Mouse (Mus musculus) heart, embryonic 11.5 days (tissue): ENCODE results near the gene Siah3. TPM values are rescaled to one million over a fixed set of nuclear protein-coding genes. Genes with fewer than 3 reads are reported as not detected.

Source experiments
- ATAC-seq: fragments of 200-750 bp; cut with Nextera tagmentation; replicated peaks from 2 replicates; pipeline ENCODE4 v1.8.0; 2017; ENCODE audit warnings: moderate library complexity; ENCODE audit not compliant: insufficient number of reproducible peaks, low FRiP score, low TSS enrichment
- H3K27ac ChIP-seq: fragments of 300-500 bp; sonication (generic); 2 replicates; pipeline ENCODE4 v1.5.1; 2014; ENCODE audit warnings: mild to moderate bottlenecking, low read depth, low read length
- H3K27me3 ChIP-seq: fragments of 300-500 bp; sonication (generic); 2 replicates; pipeline ENCODE4 v1.6.1; 2014; ENCODE audit warnings: mild to moderate bottlenecking, low read length, mixed read lengths; ENCODE audit not compliant: control insufficient read depth, insufficient read depth
- H3K36me3 ChIP-seq: fragments of 300-500 bp; sonication (generic); 2 replicates; pipeline ENCODE4 v1.6.1; 2014; ENCODE audit warnings: mild to moderate bottlenecking, low read length, moderate library complexity, mixed read lengths; ENCODE audit not compliant: control insufficient read depth, insufficient read depth
- H3K4me1 ChIP-seq: fragments of 300-500 bp; sonication (generic); 2 replicates; pipeline ENCODE4 v1.6.1; 2014; ENCODE audit warnings: low read length; ENCODE audit not compliant: control insufficient read depth, insufficient read depth
- H3K4me2 ChIP-seq: fragments of 300-500 bp; sonication (generic); 2 replicates; pipeline ENCODE4 v1.6.1; 2014; ENCODE audit warnings: mild to moderate bottlenecking, moderate library complexity
- H3K4me3 ChIP-seq: fragments of 300-500 bp; sonication (generic); 2 replicates; pipeline ENCODE4 v1.5.1; 2014; ENCODE audit warnings: low read depth, low read length
- H3K9ac ChIP-seq: fragments of 300-500 bp; sonication (generic); 2 replicates; pipeline ENCODE4 v1.6.1; 2014; ENCODE audit warnings: mild to moderate bottlenecking, low read depth, low read length, moderate library complexity
- H3K9me3 ChIP-seq: fragments of 300-500 bp; sonication (generic); replicated peaks from 2 replicates; pipeline ENCODE4 v1.6.1; 2016; ENCODE audit warnings: low read length; ENCODE audit not compliant: control insufficient read depth
- WGBS: fragments of 180-500 bp; shearing (Covaris S2); extraction: QIAGEN DNeasy Blood & Tissue Kit; methylation state at CpG from one replicate; pipeline ENCODE4 v1.1.7; 2014; ENCODE audit not compliant: insufficient replicate concordance; 5-methylcytosine and 5-hydroxymethylcytosine counted together
- polyA plus RNA-seq: library from polyadenylated mRNA; unstranded; fragments of >200 nt; fragmentation: Nextera tagmentation; extraction: Ambion mirVana; gene quantifications from 2 replicates; pipeline ENCODE4 v1.2.1, GENCODE M21; 2014

The Siah3 gene
- polyA plus RNA-seq, 1 experiment from 2014 or later, result 0.13 TPM

DNA sequence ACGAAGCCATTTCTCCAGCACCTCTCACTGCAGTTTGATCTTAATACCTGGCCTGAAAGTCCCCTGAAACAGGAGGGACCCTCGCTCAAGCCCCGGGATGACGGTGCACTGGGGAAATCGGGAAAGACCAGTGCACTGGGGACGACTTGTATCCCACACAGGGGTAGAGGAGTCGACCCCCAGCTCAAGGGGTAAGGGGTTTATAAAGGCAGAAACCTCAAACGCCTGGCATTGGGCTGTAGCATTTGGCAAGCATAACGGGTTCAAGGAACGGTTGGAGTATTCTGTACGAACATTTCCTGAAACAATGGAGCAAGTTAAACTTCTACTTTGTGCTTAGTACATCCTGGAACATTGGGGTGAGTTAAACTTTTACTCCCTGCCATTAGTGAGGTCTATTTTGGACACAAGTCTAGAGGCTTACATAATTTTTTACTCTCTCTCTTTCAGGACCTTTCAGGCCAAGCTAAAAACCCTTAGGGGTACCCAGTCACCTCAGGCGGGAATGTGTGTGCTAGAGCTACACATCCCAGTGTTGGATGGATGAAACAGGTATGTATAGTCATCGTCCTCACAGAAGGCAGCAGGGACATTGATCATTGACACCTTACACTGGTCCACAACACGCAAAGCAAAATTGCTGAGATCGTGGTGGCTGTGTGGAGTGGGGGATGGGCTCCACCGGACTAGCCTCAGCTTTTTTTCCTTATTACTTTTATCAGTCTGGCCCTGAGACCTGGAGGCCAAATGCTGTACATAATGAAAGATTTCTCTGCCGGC is 84.6 kb downstream of the Siah3 start:
- Histone ChIP-seq H3K9ac (no peak overlapping the region), H3K4me1 (0 out of 2 replicates have a peak, but pooled peaks cover 4% of the 10 kb centered on the region), H3K4me3 (no peak overlapping the region), H3K27me3 (no peaks in the 10 kb centered on the region), H3K9me3 (no peaks in the 10 kb centered on the region), H3K36me3 (no peaks in the 10 kb centered on the region), H3K27ac (no peak overlapping the region), H3K4me2 (no peak overlapping the region)
- WGBS, result 65% methylated on average over 17 of the region's 17 CpGs
- no peak for ATAC-seq

GRCm38 (mm10) chr14:75540996-75541350 is 85.2 kb downstream of the Siah3 start:
- H3K9ac ChIP-seq, result no peak overlapping the region
- 0 out of 2 replicates have a peak, but pooled peaks cover 4% of the 10 kb centered on the region for H3K4me1 ChIP-seq
- no peak; the same call in 1 of the 2 replicates for ATAC-seq
- no peaks in the 10 kb centered on the region for H3K27me3 ChIP-seq
- no peak overlapping the region for H3K27ac ChIP-seq
- H3K4me3 ChIP-seq, result no peak overlapping the region
- H3K4me2 ChIP-seq, result no peak overlapping the region
- 23% methylated on average over 5 of the region's 5 CpGs for WGBS
- H3K9me3 ChIP-seq, result no peaks in the 10 kb centered on the region
- no peaks in the 10 kb centered on the region for H3K36me3 ChIP-seq

DNA sequence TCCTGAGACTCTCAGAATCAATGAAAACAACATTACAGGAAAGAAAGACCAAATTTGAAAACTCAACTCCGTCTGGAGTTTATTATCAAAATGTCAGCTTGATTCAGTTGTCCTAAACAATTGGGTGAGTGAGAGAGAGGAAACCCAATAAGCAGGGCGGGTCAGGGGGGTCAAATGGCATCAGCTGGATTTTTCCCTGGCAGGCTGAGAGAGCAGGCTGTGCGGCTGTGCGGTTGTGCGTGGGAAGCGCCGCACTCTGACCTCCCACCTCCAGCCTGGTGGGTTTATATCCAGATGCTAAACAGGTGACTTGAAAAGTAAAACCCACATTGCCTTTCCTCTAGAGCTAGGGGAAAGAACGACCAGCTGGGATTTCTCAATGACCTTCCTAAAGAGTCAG is 85.9 kb downstream of the Siah3 start:
- Histone ChIP-seq H3K9ac (no peak overlapping the region), H3K36me3 (no peaks in the 10 kb centered on the region), H3K27me3 (no peaks in the 10 kb centered on the region), H3K4me2 (no peak overlapping the region), H3K9me3 (no peaks in the 10 kb centered on the region), H3K4me3 (no peak overlapping the region), H3K27ac (no peak overlapping the region), H3K4me1 (no peaks in the 10 kb centered on the region)
- no peak for ATAC-seq
- WGBS, result 26% methylated on average over 8 of the region's 8 CpGs

- WGBS, result 45% methylated on average over 9 of the region's 9 CpGs
- Histone ChIP-seq H3K9ac (no peak overlapping the region), H3K4me3 (no peak overlapping the region), H3K27ac (no peak overlapping the region), H3K4me1 (0 out of 2 replicates have a peak, but pooled peaks cover 2% of the 10 kb centered on the region), H3K4me2 (no peak overlapping the region), H3K36me3 (no peaks in the 10 kb centered on the region), H3K27me3 (0 out of 2 replicates have a peak, but pooled peaks cover 2% of the 10 kb centered on the region), H3K9me3 (no peaks in the 10 kb centered on the region)
- no peak for ATAC-seq
These were observed 106.0 kb downstream of the Siah3 start for GRCm38 (mm10) chr14:75561577-75562331.

DNA sequence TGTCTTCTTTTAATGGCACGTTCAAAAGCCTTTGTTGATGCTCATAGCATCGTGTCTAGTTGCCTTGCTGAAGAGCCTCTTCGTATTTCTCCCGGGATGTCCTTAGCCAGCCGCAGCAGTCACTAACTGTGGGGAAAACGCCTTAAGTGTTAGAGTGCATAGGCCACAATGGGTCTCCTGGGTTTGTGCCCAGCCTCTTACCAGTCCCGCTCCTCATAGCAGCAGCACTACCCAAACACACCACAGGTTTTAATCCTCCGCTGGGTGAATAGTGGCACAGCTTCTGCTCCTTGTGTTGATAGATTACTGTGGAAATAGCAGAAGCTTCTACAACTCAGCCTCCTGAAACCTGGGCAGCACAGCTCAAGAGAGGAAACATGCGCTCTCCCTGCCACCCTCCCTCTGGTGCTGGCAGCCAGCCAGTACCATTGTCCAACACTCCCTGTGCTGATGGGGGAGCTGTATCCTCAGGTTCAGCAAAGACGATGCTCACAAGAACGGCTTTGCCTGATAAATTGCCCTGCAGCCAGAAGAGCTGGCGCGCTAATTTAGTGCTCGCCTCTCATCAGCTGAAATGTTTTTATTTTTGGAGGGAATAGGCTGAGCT is 109.9 kb downstream of the Siah3 start:
- H3K9ac ChIP-seq, result no peak overlapping the region
- 64% methylated on average over 14 of the region's 14 CpGs for WGBS
- 0 out of 2 replicates have a peak, but pooled peaks cover under 1% of the 10 kb centered on the region for H3K4me1 ChIP-seq
- no peaks in the 10 kb centered on the region for H3K36me3 ChIP-seq
- H3K27me3 ChIP-seq, result no peaks in the 10 kb centered on the region
- no peak overlapping the region for H3K27ac ChIP-seq
- no peak overlapping the region for H3K4me3 ChIP-seq
- H3K9me3 ChIP-seq, result no peaks in the 10 kb centered on the region
- ATAC-seq, result no peak
- H3K4me2 ChIP-seq, result no peak overlapping the region

DNA sequence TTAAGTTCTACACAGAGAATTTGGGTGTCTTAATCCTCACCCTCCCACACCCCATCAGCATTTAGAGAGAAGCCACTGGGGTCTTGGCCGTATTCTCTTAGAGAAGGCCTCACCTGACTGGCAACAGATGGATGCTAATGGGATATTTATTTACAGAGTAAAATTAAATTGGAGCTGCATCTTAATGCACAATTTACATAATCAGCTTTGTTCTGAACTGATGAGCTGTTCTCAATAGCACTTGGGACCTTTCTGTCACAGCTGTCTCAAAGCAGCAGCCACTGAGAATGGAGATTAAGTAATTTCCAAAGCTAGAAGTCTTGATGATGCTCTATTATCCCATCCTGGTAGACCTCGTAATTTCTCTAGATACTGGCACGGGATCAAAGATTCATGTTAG is 110.5 kb downstream of the Siah3 start:
- 84% methylated on average over 3 of the region's 3 CpGs for WGBS
- no peak overlapping the region for H3K4me3 ChIP-seq

DNA sequence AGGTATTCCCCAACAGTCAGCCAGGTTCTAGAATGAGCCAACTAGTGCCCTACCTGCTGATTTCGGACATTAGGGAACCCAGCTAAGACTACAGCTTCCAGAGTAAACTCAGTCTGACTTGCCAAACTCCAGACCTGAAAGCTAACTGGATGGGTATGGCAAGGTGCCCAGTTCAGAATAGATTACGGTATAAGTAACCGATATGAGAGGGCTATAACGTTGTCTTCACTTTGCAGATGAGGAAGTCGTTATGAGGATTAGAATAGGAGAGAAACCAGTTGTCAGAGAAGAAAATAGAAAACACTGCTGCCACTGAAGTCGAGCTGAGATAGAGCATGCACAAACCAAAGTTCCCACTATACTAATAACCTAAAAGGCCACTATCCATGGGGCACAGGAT is 123.2 kb downstream of the Siah3 start:
- no peak for ATAC-seq
- Histone ChIP-seq H3K9ac (no peak overlapping the region), H3K36me3 (no peaks in the 10 kb centered on the region), H3K4me3 (no peak overlapping the region), H3K27me3 (no peaks in the 10 kb centered on the region; the same call in 1 of the 2 replicates), H3K4me2 (no peak overlapping the region), H3K27ac (no peak overlapping the region), H3K9me3 (no peaks in the 10 kb centered on the region), H3K4me1 (no peaks in the 10 kb centered on the region)
- WGBS, result 70% methylated on average over 6 of the region's 6 CpGs

More for the DNA sequence above, 110.5 kb downstream of the Siah3 start:
- Histone ChIP-seq H3K27me3 (no peaks in the 10 kb centered on the region), H3K9ac (no peak overlapping the region), H3K27ac (no peak overlapping the region), H3K4me2 (no peak overlapping the region), H3K9me3 (no peaks in the 10 kb centered on the region), H3K36me3 (no peaks in the 10 kb centered on the region), H3K4me1 (no peaks in the 10 kb centered on the region)
- ATAC-seq, result no peak
